Mouse (Mus musculus) ES-Bruce4 (cell line): ENCODE measurements around the gene Mrpl49.

Source experiments
- CTCF ChIP-seq: IDR thresholded peaks from one replicate; pipeline ENCODE4 v1.8.1; 2011; ENCODE audit warnings: low read depth, low read length
- EP300 ChIP-seq: IDR thresholded peaks from 2 replicates; pipeline ENCODE4 v1.6.1; 2011; ENCODE audit warnings: low read depth, low read length; ENCODE audit not compliant: insufficient read depth

DNA sequence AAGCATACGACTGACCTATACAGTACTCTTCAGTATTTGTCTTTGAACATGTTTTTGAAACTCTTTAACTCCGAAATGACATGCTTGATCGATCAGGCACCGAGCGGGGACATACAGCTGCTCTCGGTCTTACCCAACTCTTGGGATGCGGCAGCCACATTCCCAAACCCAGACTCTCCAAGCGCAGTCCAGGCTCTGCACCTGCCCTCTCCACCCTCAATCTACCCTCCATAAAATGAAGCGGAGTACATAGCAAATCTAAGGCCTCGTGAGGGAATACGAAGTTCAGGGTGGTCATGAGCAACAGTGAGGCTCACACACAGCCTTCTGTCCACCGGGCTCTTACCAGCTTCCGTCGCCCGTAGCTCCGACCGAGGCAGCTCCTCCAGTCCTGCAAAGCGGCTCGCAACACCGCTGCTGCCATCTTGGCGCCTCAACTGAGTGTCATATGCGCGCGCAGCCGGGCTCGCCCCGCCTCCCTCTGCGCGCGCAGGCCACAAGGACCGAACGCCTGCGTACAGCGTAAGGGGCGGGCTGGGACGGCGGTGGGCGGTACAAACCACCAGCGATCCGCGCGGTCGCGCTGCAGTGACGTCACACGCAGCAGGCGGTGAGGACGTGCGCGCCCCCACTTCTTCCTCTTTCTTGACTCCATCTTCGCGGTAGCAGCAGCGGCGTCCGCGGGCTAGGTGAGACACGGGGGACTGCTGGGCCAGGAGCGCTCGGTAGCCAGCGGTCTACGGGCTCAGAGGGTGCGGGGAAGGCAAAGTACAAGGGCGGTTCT lies at the start of gene Mrpl49, which contains the start of gene Fau:
- no peak for TF ChIP-seq CTCF
- TF ChIP-seq EP300 = no peak
